Mouse (Mus musculus): Measurements from ENCODE around the gene Abhd17a. TPM values are rescaled to one million over a fixed set of nuclear protein-coding genes. Genes with fewer than 3 reads are reported as not detected.

Gene Abhd17a
- total RNA-seq, 1 experiment, result 67.9 TPM

- peaks cover 16% of the 10 kb centered on the region for H3K36me3 ChIP-seq (ENCODE audit: control insufficient read depth, insufficient read depth, low read length, poor library complexity, severe bottlenecking)
- no peak overlapping the region for H3K4me3 ChIP-seq (ENCODE audit: insufficient read depth in 1 of 2, low read depth in 1 of 2, low read length in 2 of 2, poor library complexity in 1 of 2, severe bottlenecking in 1 of 2)
- H3K4me1 ChIP-seq (ENCODE audit: control insufficient read depth in 2 of 2, insufficient read depth in 2 of 2, low read length in 2 of 2, poor library complexity in 1 of 2), result peaks cover 0 to 17% of the 10 kb centered on the region in 2 experiments; a peak in 2 of 4 replicates
- in situ Hi-C loops (cut with MboI; ENCODE audit: low sequenced_read_pairs in 2 of 2, unreplicated experiment in 2 of 2), result no loop called here
- H3K9ac ChIP-seq (ENCODE audit: insufficient read depth, low read depth, low read length, poor library complexity, severe bottlenecking), result no peak overlapping the region
- H3K9me3 ChIP-seq (ENCODE audit: control insufficient read depth, insufficient read depth, low read depth, low read length), result no peaks in the 10 kb centered on the region
- no peak overlapping the region for H3K27ac ChIP-seq (ENCODE audit: insufficient read depth, low read depth, low read length, poor library complexity, severe bottlenecking)
- DNase-seq (ENCODE audit: low read depth, low spot score), result no peak
- TF ChIP-seq HCFC1 (IDR thresholded peaks at IDR 0.05; ENCODE audit: borderline replicate concordance, insufficient read depth, low read length) (no peak), CHD2 (IDR thresholded peaks at IDR 0.05; ENCODE audit: low read depth, low read length) (no peak), MAFK (IDR thresholded peaks at IDR 0.05; ENCODE audit: insufficient read depth, low read depth, low read length) (no peak), ZC3H11A (IDR thresholded peaks at IDR 0.05; ENCODE audit: borderline replicate concordance, low read depth, low read length) (no peak)
Measured at GRCm38 (mm10) chr10:80553997-80554396, 36.1 kb downstream of the Abhd17a start.

- no peak overlapping the region for H3K9ac ChIP-seq (ENCODE audit: insufficient read depth, low read depth, low read length, poor library complexity, severe bottlenecking)
- TF ChIP-seq MAFK (IDR thresholded peaks at IDR 0.05; ENCODE audit: insufficient read depth, low read depth, low read length) (no peak), ZC3H11A (IDR thresholded peaks at IDR 0.05; ENCODE audit: borderline replicate concordance, low read depth, low read length) (no peak), ZNF384 (IDR thresholded peaks at IDR 0.05; ENCODE audit: low read depth, low read length) (no peak), CHD2 (IDR thresholded peaks at IDR 0.05; ENCODE audit: low read depth, low read length) (no peak), HCFC1 (IDR thresholded peaks at IDR 0.05; ENCODE audit: borderline replicate concordance, insufficient read depth, low read length) (no peak)
- H3K9me3 ChIP-seq (ENCODE audit: control insufficient read depth, insufficient read depth, low read depth, low read length), result no peaks in the 10 kb centered on the region
- peaks cover 18% of the 10 kb centered on the region for H3K36me3 ChIP-seq (ENCODE audit: control insufficient read depth, insufficient read depth, low read length, poor library complexity, severe bottlenecking)
- in situ Hi-C loops (cut with MboI; ENCODE audit: low sequenced_read_pairs in 2 of 2, unreplicated experiment in 2 of 2), result no loop called here
- H3K27ac ChIP-seq (ENCODE audit: insufficient read depth, low read depth, low read length, poor library complexity, severe bottlenecking), result no peak overlapping the region
- H3K4me1 ChIP-seq (ENCODE audit: control insufficient read depth in 2 of 2, insufficient read depth in 2 of 2, low read length in 2 of 2, poor library complexity in 1 of 2), result peaks cover 0 to 17% of the 10 kb centered on the region in 2 experiments; a peak in 2 of 4 replicates
- no peak overlapping the region for H3K4me3 ChIP-seq (ENCODE audit: insufficient read depth in 1 of 2, low read depth in 1 of 2, low read length in 2 of 2, poor library complexity in 1 of 2, severe bottlenecking in 1 of 2)
- DNase-seq (ENCODE audit: low read depth, low spot score), result no peak
Measured at GRCm38 (mm10) chr10:80553575-80553974, 36.6 kb downstream of the Abhd17a start.

- no peak for DNase-seq (ENCODE audit: low read depth, low spot score)
- H3K4me3 ChIP-seq (ENCODE audit: insufficient read depth in 1 of 2, low read depth in 1 of 2, low read length in 2 of 2, poor library complexity in 1 of 2, severe bottlenecking in 1 of 2), result no peak overlapping the region
- H3K36me3 ChIP-seq (ENCODE audit: control insufficient read depth, insufficient read depth, low read length, poor library complexity, severe bottlenecking), result peaks cover 22% of the 10 kb centered on the region
- H3K9ac ChIP-seq (ENCODE audit: insufficient read depth, low read depth, low read length, poor library complexity, severe bottlenecking), result no peak overlapping the region
- in situ Hi-C loops (cut with MboI; ENCODE audit: low sequenced_read_pairs in 2 of 2, unreplicated experiment in 2 of 2), result no loop called here
- H3K27ac ChIP-seq (ENCODE audit: insufficient read depth, low read depth, low read length, poor library complexity, severe bottlenecking), result no peak overlapping the region
- H3K4me1 ChIP-seq (ENCODE audit: control insufficient read depth in 2 of 2, insufficient read depth in 2 of 2, low read length in 2 of 2, poor library complexity in 1 of 2), result peaks cover 0 to 11% of the 10 kb centered on the region in 2 experiments; a peak in 1 of 4 replicates
- H3K9me3 ChIP-seq (ENCODE audit: control insufficient read depth, insufficient read depth, low read depth, low read length), result no peaks in the 10 kb centered on the region
- TF ChIP-seq HCFC1 (IDR thresholded peaks at IDR 0.05; ENCODE audit: borderline replicate concordance, insufficient read depth, low read length), result no peak
- no peak for TF ChIP-seq MAFK (IDR thresholded peaks at IDR 0.05; ENCODE audit: insufficient read depth, low read depth, low read length)
- TF ChIP-seq ZNF384 (IDR thresholded peaks at IDR 0.05; ENCODE audit: low read depth, low read length), result no peak
Measured at GRCm38 (mm10) chr10:80552364-80552763, 37.8 kb downstream of the Abhd17a start.

- H3K9ac ChIP-seq (ENCODE audit: insufficient read depth, low read depth, low read length, poor library complexity, severe bottlenecking), result no peak overlapping the region
- H3K36me3 ChIP-seq (ENCODE audit: control insufficient read depth, insufficient read depth, low read length, poor library complexity, severe bottlenecking), result peaks cover 51% of the 10 kb centered on the region
- TF ChIP-seq MAFK (IDR thresholded peaks at IDR 0.05; ENCODE audit: insufficient read depth, low read depth, low read length) (no peak), ZNF384 (IDR thresholded peaks at IDR 0.05; ENCODE audit: low read depth, low read length) (no peak), HCFC1 (IDR thresholded peaks at IDR 0.05; ENCODE audit: borderline replicate concordance, insufficient read depth, low read length) (no peak), ZC3H11A (IDR thresholded peaks at IDR 0.05; ENCODE audit: borderline replicate concordance, low read depth, low read length) (no peak), CHD2 (IDR thresholded peaks at IDR 0.05; ENCODE audit: low read depth, low read length) (no peak)
- in situ Hi-C loops (cut with MboI; ENCODE audit: low sequenced_read_pairs in 2 of 2, unreplicated experiment in 2 of 2), result no loop called here
- H3K9me3 ChIP-seq (ENCODE audit: control insufficient read depth, insufficient read depth, low read depth, low read length), result no peaks in the 10 kb centered on the region
- no peak for DNase-seq (ENCODE audit: low read depth, low spot score)
- peaks cover 0 to 6% of the 10 kb centered on the region in 2 experiments; a peak in 1 of 4 replicates for H3K4me1 ChIP-seq (ENCODE audit: control insufficient read depth in 2 of 2, insufficient read depth in 2 of 2, low read length in 2 of 2, poor library complexity in 1 of 2)
- no peak overlapping the region for H3K27ac ChIP-seq (ENCODE audit: insufficient read depth, low read depth, low read length, poor library complexity, severe bottlenecking)
- no peak overlapping the region for H3K4me3 ChIP-seq (ENCODE audit: insufficient read depth in 1 of 2, low read depth in 1 of 2, low read length in 2 of 2, poor library complexity in 1 of 2, severe bottlenecking in 1 of 2)
Measured at GRCm38 (mm10) chr10:80549279-80549678, 40.9 kb downstream of the Abhd17a start.

Measured in ES-E14 (cell line).